Mouse (Mus musculus) thymus, adult 2 months (tissue): ENCODE results near the gene 9530003J23Rik.

Experiments used
- CTCF ChIP-seq: fragments of 200-500 bp; IDR thresholded peaks from 2 replicates; pipeline ENCODE4 v1.5.1; 2012; ENCODE audit warnings: mild to moderate bottlenecking, control low read depth, low read length, moderate library complexity, borderline replicate concordance; ENCODE audit not compliant: control insufficient read depth, poor library complexity, insufficient read depth; ENCODE audit errors: extremely low read depth
- POLR2A ChIP-seq: fragments of 200-500 bp; IDR thresholded peaks from 2 replicates; pipeline ENCODE4 v1.6.1; 2012; ENCODE audit warnings: mild to moderate bottlenecking, low read length, control low read depth, moderate library complexity; ENCODE audit not compliant: control insufficient read depth, poor library complexity, insufficient read depth; ENCODE audit errors: extremely low read depth

- TF ChIP-seq POLR2A = no peak
- no peak for TF ChIP-seq CTCF
Measured at GRCm38 (mm10) chr10:117218351-117218750, 20.2 kb downstream of the 9530003J23Rik start.
